Mouse (Mus musculus) telencephalon, adult 2 months (tissue): ENCODE measurements at regions not wholly inside any gene's neighbourhood (a gene's known extent, or its start where the extent isn't known, plus 50 kb on each side); places are given as distances from the start of the nearest gene placed in this dataset.

ENCODE experiments used
- DNase-seq: peaks from one replicate; pipeline ENCODE4 v3.0.0-alpha.2; 2011; ENCODE audit warnings: low read depth, low spot score

- DNase-seq, result no peak
Measured at GRCm38 (mm10) chr6:110439509-110439908, 205.9 kb upstream of the Grm7 start.

DNA sequence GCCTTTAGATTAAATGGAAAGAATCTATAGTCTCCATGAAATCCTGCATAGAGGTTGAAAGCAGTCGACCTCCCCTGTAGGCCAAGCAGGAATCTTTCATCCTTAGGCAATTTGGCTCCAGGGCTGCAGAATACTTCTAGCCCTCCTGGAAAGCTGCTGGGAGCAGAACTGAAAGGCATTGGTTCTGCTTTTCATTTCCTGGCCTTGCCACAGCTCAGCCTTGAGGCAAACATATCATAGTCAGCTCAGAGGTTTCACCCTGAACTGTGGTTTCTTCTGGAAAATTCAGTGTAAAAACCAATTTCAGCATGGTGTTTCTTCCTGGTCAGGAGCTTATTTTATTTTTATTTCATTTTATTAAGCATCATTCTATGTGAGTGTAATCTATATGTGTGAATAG, 182.0 kb upstream of the Grm7 start:
- DNase-seq, result no peak

GRCm38 (mm10) chr6:110467661-110468060, 177.7 kb upstream of the Grm7 start:
- no peak for DNase-seq

DNA sequence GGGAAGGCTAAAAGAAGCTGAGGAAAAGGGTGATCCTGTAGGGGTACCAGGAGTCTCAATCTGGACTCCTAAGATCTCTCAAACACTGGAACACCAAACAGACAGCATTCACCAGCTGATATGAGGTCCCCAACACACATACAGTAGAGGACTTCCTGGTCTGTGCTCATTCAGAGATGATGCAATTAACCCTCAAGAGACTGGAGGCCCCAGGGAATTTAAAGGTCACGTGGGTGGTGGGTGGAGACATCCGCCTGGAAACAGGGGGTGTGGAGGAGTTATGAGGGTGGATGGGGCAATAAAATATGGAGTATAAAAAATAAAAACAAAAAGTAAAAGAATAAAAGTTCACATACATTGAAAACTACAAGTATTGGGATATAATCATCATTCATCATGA, 139.5 kb upstream of the Grm7 start:
- DNase-seq, result no peak

DNA sequence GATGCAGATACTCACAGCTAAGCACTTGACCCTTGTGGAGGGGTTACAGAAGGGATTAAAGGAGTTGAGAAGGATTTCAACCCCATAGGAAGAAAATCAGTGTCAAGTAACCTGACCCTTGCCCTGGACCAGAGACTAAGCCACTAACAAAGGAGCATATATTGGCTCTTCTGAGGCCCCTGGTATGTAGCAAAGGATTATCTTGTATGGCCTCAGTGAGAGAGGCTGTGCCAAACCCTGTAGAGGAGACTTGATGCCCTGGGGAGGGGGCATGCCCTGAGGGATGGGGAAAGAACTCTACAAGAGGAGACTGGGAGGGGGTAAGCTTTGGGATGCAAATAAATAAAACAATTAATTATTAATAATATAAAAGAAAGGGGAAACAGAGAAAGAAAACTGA, 134.9 kb upstream of the Grm7 start:
- DNase-seq, result no peak

DNA sequence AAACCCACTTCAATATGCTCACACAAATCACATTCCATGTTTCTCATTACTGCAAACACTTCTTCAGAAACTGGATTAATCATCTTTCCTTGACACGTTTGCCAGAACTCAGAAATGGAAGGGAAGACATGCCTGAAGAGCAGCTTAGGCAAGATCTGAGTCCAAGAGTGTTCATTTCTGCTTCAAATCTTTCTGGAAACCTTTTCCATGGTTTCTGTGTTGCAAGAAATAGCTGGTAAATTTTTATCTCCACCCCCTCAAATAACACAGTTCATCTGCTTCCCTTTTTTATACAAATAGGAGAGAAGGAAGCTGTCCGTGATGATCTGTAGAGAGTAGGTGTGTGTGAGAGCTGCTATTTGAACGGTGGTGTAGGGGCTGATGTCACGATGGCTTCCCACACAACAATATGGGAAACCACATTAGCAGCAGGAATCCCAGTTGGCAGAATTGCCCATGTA, 106.6 kb upstream of the Grm7 start:
- DNase-seq, result peak; percentile 93

- DNase-seq, result no peak
Measured at GRCm38 (mm10) chr6:110545542-110545941, 99.8 kb upstream of the Grm7 start.

DNA sequence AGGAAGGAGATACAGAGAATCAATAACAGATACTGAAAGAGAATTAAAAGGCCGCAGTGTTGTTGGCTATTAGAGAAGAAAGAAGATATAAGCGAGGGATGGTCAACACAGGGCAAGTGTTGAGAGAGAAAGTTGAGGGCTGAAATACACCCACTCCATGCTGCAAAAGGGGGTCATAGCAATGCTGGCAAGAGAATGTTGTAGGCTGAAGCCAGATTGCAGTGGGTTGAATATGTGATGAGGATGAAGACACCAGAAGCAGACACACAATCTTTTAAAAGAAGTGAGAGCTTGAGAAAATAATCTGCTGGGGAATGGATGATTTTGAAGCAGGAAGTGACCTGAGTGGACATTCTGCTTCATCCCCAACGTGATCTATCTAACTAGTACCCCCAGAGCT, 90.5 kb upstream of the Grm7 start:
- peak; percentile 36 for DNase-seq

DNA sequence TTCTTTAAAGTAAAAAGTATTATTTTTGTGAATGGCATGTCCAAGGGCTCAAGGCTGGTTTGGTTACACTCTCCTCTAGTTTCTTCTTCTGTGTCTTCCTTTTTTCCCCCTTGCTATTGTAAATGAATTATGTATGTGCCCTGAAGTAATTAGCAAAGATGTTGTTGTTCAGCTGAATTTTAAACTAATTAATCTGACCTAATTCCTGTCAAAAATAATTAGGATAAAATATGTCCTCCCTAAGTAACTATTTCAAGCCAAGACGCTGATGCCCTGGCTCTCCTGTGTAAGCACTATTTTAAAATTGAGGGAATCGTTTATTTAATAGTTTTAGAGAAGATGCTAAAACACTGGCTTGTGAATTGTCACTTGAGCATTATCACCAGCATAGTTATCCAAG, 85.7 kb upstream of the Grm7 start:
- DNase-seq, result no peak

DNA sequence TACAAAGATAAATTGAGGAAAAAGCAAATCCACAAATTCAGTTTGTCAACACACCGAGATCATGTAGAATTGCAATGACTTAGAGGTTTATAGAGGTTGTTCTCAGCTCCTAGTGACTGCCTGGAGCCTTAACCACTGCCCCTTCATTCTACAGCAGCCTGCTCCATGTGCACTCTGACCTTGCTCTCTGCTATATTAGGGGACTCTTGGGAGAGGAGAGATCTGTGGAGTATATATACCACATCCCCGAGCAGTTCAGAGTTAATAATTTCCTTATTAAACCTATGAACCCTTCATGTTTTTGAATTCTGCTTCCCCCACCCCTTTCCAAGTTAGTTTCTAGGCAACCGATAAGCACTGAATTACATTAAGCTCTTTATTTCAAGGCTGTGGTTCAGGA, 85.0 kb upstream of the Grm7 start:
- no peak for DNase-seq

DNA sequence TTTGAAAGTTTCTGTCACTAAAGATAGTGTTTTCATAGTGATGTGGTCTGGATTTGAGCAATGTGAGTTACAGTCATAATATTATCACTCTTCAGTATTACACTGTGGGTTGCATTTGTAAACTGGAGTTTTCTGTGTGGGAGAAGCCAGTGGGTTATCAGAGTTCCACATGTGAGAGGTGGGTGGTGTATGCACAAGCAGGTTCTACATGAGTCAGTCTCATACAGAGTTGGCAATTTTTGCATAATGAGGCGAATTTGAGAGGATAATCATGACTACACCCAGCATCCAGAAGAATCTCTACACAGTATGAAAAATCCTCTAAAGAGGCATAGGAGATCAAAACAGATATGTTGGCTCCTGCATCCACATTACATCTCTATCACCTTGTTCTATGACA, 68.2 kb upstream of the Grm7 start:
- DNase-seq, result peak; percentile 13
